8 mouse cellular contexts compared by ENCODE assay signal in genomic region chr2:102450761-102451670, GRCm38 (mm10). TPM values are rescaled to one million over a fixed set of nuclear protein-coding genes. Genes with fewer than 3 reads are reported as not detected.
A peak's percentile ranks its signal among the peaks of the same experiment; 100 is the strongest.
DNase-seq lines count a peak whose midpoint lies in the region; ATAC-seq and TF ChIP-seq lines count a peak whose summit lies in the region.

No protein-coding gene starts in this region.

- H3K4me3 ChIP-seq in forebrain, postnatal 0 days (ENCODE audit: low read depth, low read length) = peak overlapping the region; percentile 77
- peak overlapping the region; percentile 90 for H3K4me3 ChIP-seq in hindbrain, embryonic 10.5 days

- H3K27ac ChIP-seq in forebrain, postnatal 0 days (ENCODE audit: low read depth, low read length) = peak overlapping the region; percentile 94
- H3K27ac ChIP-seq in hindbrain, embryonic 10.5 days = peak overlapping the region; percentile 98

- TF ChIP-seq CTCF in forebrain, postnatal 0 days (IDR thresholded peaks at IDR 0.05; ENCODE audit: low read depth) = peak; percentile 52

- peak overlapping the region; percentile 82 for H3K9ac ChIP-seq in forebrain, postnatal 0 days

- no peaks in the 10 kb centered on the region for H3K9me3 ChIP-seq in forebrain, postnatal 0 days (ENCODE audit: low read length)
- H3K9me3 ChIP-seq in hindbrain, embryonic 10.5 days = no peaks in the 10 kb centered on the region

- no peaks in the 10 kb centered on the region for H3K36me3 ChIP-seq in forebrain, postnatal 0 days (ENCODE audit: insufficient read depth)
- peaks cover 21% of the 10 kb centered on the region for H3K36me3 ChIP-seq in hindbrain, embryonic 10.5 days

- peaks cover 3% of the 10 kb centered on the region; the same call in 1 of the 2 replicates for H3K4me1 ChIP-seq in forebrain, postnatal 0 days (ENCODE audit: insufficient read depth)
- peaks cover 46% of the 10 kb centered on the region for H3K4me1 ChIP-seq in hindbrain, embryonic 10.5 days (replicated peaks)

- H3K27me3 ChIP-seq in forebrain, postnatal 0 days (ENCODE audit: insufficient read depth, low read length) = no peaks in the 10 kb centered on the region
- peaks cover 15% of the 10 kb centered on the region; the same call in 1 of the 2 replicates for H3K27me3 ChIP-seq in hindbrain, embryonic 10.5 days (ENCODE audit: insufficient read depth, poor library complexity, severe bottlenecking)

- WGBS in forebrain, postnatal 0 days = 1% methylated on average over 98 of the region's 109 CpGs
- under 1% methylated on average over 109 of the region's 109 CpGs for WGBS in hindbrain, embryonic 10.5 days

- DNase-seq in Muller cell, postnatal 12 days (ENCODE audit: inconsistent ontology term) = peak; percentile 71
- DNase-seq in cerebellum, adult 18-20 months = peak; percentile 48 to 70
- DNase-seq in forebrain, postnatal 0 days = peak; percentile 64
- peak; percentile 74 for DNase-seq in hindbrain, embryonic 10.5 days (ENCODE audit: low spot score)
- DNase-seq in layer of hippocampus, postnatal 10 days (ENCODE audit: low spot score in 2 of 2) = peak; percentile 60 to 67
- peak; percentile 28 for DNase-seq in lung, postnatal 14 days
- peak; percentile 61 for DNase-seq in right cerebral cortex, postnatal 25 days
- DNase-seq in yolk sac, embryonic 10.5 days (ENCODE audit: low spot score) = peak; percentile 44

- peak; percentile 64 for ATAC-seq in forebrain, postnatal 0 days

- peak overlapping the region; percentile 95 for H3K4me2 ChIP-seq in forebrain, postnatal 0 days (ENCODE audit: low read depth)

RNA-seq across cellular contexts. Expression of gene Fjx1, which starts 1.3 kb away (rescaled TPM):
- total RNA-seq in forebrain, postnatal 0 days (2014; rRNA removed) = 81.8 and 86.6 TPM in 2 replicates
- polyA plus RNA-seq in forebrain, postnatal 0 days (2015; fragmentation: Nextera tagmentation; extraction: Ambion mirVana) = 38.2 and 38.9 TPM in 2 replicates
- 17.4 and 25.0 TPM in 2 replicates for polyA plus RNA-seq in hindbrain, embryonic 10.5 days (2016; fragmentation: Nextera tagmentation; extraction: Ambion mirVana)
- 10 to 100 TPM; 64.8 to 72.0 TPM for total RNA-seq in layer of hippocampus, postnatal 10 days (2021)

RNA-seq across cellular contexts. Expression of gene Trim44, which starts 43.4 kb away (rescaled TPM):
- total RNA-seq in forebrain, postnatal 0 days (2014; rRNA removed) = 94.8 and 116 TPM in 2 replicates
- polyA plus RNA-seq in forebrain, postnatal 0 days (2015; fragmentation: Nextera tagmentation; extraction: Ambion mirVana) = 24.4 and 41.2 TPM in 2 replicates
- 23.7 and 25.3 TPM in 2 replicates for polyA plus RNA-seq in hindbrain, embryonic 10.5 days (2016; fragmentation: Nextera tagmentation; extraction: Ambion mirVana)
- 100 to 1,000 TPM; 162 to 165 TPM for total RNA-seq in layer of hippocampus, postnatal 10 days (2021)

Comparison
In these comparisons a context has a peak if more than half of its experiments do, and no peak if none do; other contexts are left out.
1. Peak in every context shown above with its lines: DNase-seq, ATAC-seq, H3K4me3 ChIP-seq and H3K27ac ChIP-seq.